Mouse (Mus musculus) sigmoid colon, adult 10 weeks (tissue): ENCODE results near the gene Hist1h2ba. TPM values are rescaled to one million over a fixed set of nuclear protein-coding genes. Genes with fewer than 3 reads are reported as not detected.

Experiments
- polyA plus RNA-seq: library from polyadenylated mRNA; stranded (reverse); fragments of 350-450 nt; fragmentation: Illumina TruSeq; extraction: RNeasy Lipid Tissue Mini Kit (QIAGEN cat#74804); gene quantifications from one replicate; pipeline ENCODE4 v1.2.3, GENCODE M21; 2014; ENCODE audit warnings: low read depth, low replicate concordance

Gene Hist1h2ba
- not detected for polyA plus RNA-seq

DNA sequence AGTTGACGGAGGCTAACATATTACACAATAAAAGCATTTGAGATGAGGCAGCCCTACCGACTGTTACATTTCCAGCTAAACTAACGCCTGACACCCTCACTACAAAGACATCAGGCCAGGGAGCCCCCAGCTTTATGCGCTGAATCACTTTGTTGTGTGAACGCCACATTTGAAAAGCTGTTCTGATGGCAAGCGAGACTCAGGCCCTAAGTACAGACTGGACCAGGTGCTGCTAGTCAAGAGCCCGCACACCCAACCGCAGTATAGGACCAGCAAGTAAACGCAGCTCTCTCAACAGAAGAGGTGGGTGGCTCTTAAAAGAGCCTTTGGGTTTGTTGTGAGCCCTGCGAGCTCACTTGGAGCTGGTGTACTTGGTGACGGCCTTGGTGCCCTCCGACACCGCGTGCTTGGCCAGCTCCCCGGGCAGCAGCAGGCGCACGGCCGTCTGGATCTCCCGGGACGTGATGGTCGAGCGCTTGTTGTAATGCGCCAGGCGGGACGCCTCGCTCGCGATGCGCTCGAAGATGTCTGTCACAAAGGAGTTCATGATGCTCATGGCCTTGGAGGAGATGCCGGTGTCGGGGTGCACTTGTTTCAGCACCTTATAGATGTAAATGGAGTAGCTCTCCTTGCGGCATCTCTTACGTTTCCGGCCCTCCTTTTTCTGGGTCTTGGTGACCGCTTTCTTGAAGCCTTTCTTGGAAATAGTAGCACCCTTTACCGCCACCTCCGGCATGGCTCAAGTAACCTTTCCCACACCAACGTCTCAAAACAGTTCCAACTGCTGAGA is at the start of gene Hist1h2ba:
Gene Hist1h2ba, minus strand, starts transcription at position 736 of the 790 bp plus-strand sequence.

DNA sequence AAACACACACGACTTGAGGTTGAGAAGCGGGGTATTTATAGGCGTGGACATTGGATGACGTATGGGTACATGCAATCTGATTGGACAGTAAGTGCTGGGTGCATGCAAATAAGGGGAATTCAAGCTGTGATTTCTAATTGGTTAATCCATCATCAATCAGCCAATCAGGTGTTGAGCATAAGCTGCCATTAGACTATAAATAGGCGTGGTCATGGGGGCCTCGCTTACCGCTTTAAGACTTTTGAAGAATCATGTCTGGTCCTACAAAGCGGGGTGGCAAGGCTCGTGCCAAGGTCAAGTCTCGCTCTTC is 210 bp upstream of the Hist1h2ba start, which contains the start of gene Hist1h2aa:
Gene Hist1h2aa, plus strand, starts transcription at position 252 of the 310 bp plus-strand sequence.

DNA sequence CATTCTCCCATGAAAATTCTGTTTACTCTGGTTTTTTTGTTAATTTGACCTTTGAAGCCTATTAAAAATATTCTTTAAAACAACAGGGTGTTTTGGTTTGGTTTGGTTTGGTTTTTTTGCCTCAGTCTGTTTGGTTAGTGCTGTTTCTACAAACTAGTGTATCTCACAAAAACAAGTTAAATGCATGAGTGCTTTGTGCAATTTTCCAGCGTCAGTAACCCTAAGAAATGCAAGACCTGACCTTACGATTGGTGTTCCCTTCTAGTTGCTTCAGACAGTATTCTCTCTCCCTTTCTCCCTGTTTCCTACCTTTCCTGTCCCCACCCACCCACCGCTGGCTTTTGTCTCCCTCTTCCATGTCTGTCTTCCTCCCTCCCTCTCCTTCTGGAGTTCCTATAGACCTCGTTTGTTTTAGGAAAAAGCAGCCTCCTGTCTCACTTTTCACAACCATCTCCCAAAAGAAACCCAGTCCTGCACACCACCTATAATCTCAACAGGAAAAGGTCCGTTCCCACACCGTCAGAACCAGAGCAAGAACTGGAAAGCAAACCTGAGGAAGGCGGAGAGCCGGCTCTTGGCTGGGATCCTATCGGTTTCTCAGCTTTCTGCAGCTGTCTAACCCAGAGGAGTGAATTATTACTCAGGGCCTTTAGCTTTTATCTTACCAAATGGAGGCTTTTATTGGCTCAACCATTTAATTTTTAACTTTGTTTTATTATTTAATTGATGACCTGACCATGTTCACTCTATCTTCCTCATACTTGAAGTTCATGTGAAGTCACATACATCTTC is 19.4 kb downstream of the Hist1h2ba start, which contains the start of gene Slc17a4:
Gene Slc17a4, minus strand, starts transcription at position 634 of the 792 bp plus-strand sequence.

Other genes with a start within 250 kb of the Hist1h2ba start
- 364 TPM for gene Hist1h2bc, start 250.0 kb downstream of the Hist1h2ba start, polyA plus RNA-seq
- gene Hist1h1t, start 238.3 kb downstream of the Hist1h2ba start, polyA plus RNA-seq: not detected
- 2.2 TPM for gene Hist1h4c, start 235.7 kb downstream of the Hist1h2ba start, polyA plus RNA-seq
- gene Hfe, start 223.3 kb downstream of the Hist1h2ba start, polyA plus RNA-seq: 13.2 TPM
- gene Hist1h1c, start 195.3 kb downstream of the Hist1h2ba start, polyA plus RNA-seq: 96.7 TPM
- gene Hist1h3c, start 188.6 kb downstream of the Hist1h2ba start, polyA plus RNA-seq: not detected
- not detected for gene Hist1h2bb, start 187.4 kb downstream of the Hist1h2ba start, polyA plus RNA-seq
- not detected for gene Hist1h2ab, start 183.0 kb downstream of the Hist1h2ba start, polyA plus RNA-seq
- gene Hist1h3b, start 181.9 kb downstream of the Hist1h2ba start, polyA plus RNA-seq: not detected
- gene Hist1h4b, start 177.1 kb downstream of the Hist1h2ba start, polyA plus RNA-seq: not detected
- not detected for gene Hist1h4a, start 172.9 kb downstream of the Hist1h2ba start, polyA plus RNA-seq
- gene Hist1h3a, start 171.8 kb downstream of the Hist1h2ba start, polyA plus RNA-seq: not detected
- gene Hist1h1a, start 170.5 kb downstream of the Hist1h2ba start, polyA plus RNA-seq: not detected
- 1.1 TPM for gene Trim38, start 164.2 kb downstream of the Hist1h2ba start, polyA plus RNA-seq
- gene Slc17a2, start 127.2 kb downstream of the Hist1h2ba start, polyA plus RNA-seq: 0.76 TPM
- gene Slc17a3, start 94.7 kb downstream of the Hist1h2ba start, polyA plus RNA-seq: 0.25 TPM
- not detected for gene Slc17a1, start 66.4 kb downstream of the Hist1h2ba start, polyA plus RNA-seq
- 85.4 TPM for gene Slc17a4, start 19.1 kb downstream of the Hist1h2ba start, polyA plus RNA-seq
- gene Hist1h2aa, start 306 bp upstream of the Hist1h2ba start, polyA plus RNA-seq: not detected
- gene Scgn, start 57.1 kb upstream of the Hist1h2ba start, polyA plus RNA-seq: 8.8 TPM